Mouse (Mus musculus): Measurements from ENCODE around the gene Apex1. TPM values are rescaled to one million over a fixed set of nuclear protein-coding genes. Genes with fewer than 3 reads are reported as not detected.
"Not testable (repeated sequence)": the region's sequence is repeated elsewhere in the genome, so short reads cannot be mapped to it uniquely, and the experiment has no call there.

The Apex1 gene
- polyA plus RNA-seq, 1 experiment, result 31.3 TPM

DNA sequence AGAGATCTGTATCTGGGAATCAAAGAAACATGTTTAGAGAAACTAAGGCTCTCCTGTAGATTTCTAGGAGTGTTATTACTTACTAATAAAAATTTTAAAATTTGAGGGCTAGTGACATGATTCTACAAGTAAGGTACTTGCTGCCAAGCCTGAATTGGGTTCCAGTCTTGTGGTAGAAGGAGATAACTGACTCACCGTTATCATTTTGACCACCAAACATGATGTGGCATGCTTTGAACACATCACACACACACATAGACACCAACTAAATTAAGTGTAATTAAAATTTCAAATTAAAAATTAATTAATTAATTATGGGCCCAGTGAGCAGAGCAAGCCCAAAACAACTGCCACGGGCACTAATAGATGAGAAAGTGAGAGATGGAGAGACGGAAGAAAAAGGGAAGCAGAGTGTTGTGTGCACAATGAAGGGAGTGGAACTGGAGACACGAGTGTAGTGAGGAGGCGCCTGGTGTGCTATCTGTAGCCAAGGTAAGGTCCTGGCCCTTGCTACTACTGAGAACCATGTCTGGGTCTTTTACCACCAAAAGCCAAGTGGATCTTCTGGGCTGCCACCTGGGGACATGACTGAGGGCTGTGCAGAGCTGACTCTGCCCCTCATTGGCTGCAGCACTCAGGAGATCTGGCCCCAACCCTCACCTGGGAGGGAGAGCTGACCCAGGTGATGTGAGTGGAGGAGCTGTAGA is 33.7 kb downstream of the Apex1 start:
- H3K27ac ChIP-seq (ENCODE audit: insufficient read depth, low read depth, low read length), result not testable (repeated sequence)
- 95% methylated on average over 5 of the region's 5 CpGs for WGBS

DNA sequence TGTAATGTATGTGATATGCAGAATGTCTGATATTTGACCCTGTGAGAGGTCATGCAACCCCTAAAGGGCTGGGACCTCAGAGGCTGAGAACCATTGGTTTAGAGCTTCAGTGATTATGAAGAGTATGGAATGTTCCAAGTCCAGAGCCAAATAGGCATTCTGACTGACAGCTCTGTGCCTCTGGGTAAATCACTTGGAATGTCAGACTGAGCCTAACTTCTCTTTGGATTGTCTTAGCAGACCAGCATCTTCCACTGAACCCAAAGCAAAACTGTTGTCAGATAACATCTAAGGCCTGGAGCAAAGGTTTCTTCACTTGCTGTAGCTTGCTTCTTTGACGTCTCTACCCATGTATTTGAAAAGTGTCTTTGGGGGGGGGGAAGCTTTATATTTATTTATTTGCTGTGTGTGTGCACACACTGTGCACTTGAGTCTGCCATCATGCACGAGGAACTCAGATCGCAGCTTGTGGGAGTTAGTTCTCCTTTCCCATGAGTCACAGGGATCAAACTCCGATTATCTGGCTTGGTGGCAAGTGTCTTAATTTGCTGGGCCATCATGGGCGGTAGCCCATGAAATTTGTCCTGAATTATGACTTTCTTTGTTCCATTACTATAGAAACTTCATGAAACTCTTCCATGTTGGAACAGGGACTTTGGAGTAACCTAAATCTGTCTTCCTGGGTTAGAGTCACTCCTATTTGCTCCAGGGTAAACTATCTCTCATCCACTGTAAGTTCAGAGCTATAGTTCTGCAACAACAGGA is 43.6 kb downstream of the Apex1 start:
- no peaks in the 10 kb centered on the region for H3K36me3 ChIP-seq (ENCODE audit: control insufficient read depth, insufficient read depth, low read length)
- no peak overlapping the region for H3K4me3 ChIP-seq (ENCODE audit: insufficient read depth, low read depth, low read length)
- no peak overlapping the region for H3K27ac ChIP-seq (ENCODE audit: insufficient read depth, low read depth, low read length)
- 59% methylated on average over 5 of the region's 5 CpGs for WGBS
- H3K27me3 ChIP-seq (replicated peaks; ENCODE audit: control insufficient read depth, insufficient read depth, low read length), result no peaks in the 10 kb centered on the region
- H3K4me1 ChIP-seq (ENCODE audit: control insufficient read depth, insufficient read depth, low read length), result 0 out of 2 replicates have a peak, but pooled peaks cover 2% of the 10 kb centered on the region
- TF ChIP-seq CTCF (conservative IDR thresholded peaks at IDR 0.05; ENCODE audit: insufficient read depth, insufficient read length, low read depth, low read length) (no peak), POLR2A (IDR thresholded peaks at IDR 0.05; ENCODE audit: low read depth, low read length) (no peak)
- no peak for DNase-seq

More for the DNA sequence above, 33.7 kb downstream of the Apex1 start:
- H3K36me3 ChIP-seq (ENCODE audit: control insufficient read depth, insufficient read depth, low read length); H3K4me1 ChIP-seq (ENCODE audit: control insufficient read depth, insufficient read depth, low read length); DNase-seq; H3K4me3 ChIP-seq (ENCODE audit: insufficient read depth, low read depth, low read length); H3K27me3 ChIP-seq (replicated peaks; ENCODE audit: control insufficient read depth, insufficient read depth, low read length): not testable (repeated sequence)

DNA sequence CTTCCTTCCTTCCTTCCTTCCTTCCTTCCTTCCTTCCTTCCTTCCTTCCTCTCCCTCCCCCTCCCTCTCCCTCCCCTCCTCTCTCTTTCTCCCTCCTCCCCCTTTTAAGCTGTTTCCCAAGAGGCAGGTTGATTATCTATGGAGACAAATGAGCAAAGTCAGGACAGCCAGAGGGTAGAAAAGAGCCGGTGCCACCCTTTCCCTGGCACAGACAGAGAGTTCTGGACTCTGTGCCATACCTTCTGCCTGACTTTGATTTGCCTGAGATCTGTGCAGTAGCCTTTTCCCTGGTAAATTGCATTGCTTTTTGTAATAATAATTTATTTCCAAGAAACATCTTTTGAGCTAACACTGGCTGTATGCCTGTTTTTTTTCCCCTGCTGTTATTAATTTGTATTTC is 44.3 kb downstream of the Apex1 start:
- DNase-seq, result no peak
- 0 out of 2 replicates have a peak, but pooled peaks cover 2% of the 10 kb centered on the region for H3K4me1 ChIP-seq (ENCODE audit: control insufficient read depth, insufficient read depth, low read length)
- TF ChIP-seq CTCF (conservative IDR thresholded peaks at IDR 0.05; ENCODE audit: insufficient read depth, insufficient read length, low read depth, low read length) (no peak), POLR2A (IDR thresholded peaks at IDR 0.05; ENCODE audit: low read depth, low read length) (no peak)
- H3K27ac ChIP-seq (ENCODE audit: insufficient read depth, low read depth, low read length), result no peak overlapping the region
- 11% methylated on average over 1 of the region's 1 CpGs for WGBS
- H3K36me3 ChIP-seq (ENCODE audit: control insufficient read depth, insufficient read depth, low read length), result no peaks in the 10 kb centered on the region
- H3K4me3 ChIP-seq (ENCODE audit: insufficient read depth, low read depth, low read length), result no peak overlapping the region
- H3K27me3 ChIP-seq (replicated peaks; ENCODE audit: control insufficient read depth, insufficient read depth, low read length), result no peaks in the 10 kb centered on the region

DNA sequence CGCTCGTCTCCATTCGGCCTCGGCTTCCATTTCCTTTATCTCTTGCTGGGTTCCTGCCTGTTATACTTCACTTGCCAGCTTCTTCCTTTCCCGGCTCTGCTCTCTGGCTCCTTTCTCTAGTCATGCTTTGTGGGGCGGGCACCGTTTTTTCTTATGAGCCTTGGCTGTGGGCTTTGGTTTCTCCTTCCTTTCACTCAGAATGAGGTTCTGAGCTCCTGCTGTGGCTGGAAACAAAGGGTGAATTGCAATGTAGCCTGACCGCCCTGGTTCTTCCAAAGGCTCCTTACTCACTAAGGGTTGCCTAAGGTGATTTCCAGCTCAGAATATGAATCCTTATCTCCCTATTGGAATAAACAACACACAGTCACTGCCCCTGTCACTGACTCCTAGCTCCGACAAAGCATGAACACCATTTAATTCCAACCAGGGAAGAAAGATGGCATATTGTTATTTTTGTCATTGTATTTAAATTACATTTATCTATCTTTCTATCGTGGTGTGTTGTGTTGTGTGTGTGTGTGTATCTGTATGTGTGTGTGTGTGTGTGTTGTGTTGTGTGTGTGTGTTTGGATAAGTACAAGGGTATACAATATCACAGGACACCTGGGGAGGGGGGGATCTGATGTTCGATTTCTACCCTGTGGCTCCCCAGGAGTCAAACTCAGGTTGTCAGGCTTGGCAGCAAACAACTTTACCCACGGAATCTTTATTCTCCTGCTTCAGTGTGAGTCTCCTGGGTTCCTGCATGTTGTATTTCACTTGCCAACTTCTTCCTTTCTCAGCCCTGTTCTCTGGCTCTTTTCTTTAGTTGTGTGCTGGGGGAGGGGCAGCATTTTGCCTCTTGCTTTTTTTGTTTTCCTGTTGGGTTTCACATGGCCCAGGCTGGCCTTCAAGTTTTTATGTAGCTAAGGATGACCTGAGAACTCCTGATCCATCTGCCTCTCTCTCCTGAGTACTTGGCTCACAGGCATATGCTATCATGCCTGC is 45.1 kb downstream of the Apex1 start:
- Histone ChIP-seq H3K27ac (ENCODE audit: insufficient read depth, low read depth, low read length) (no peak overlapping the region), H3K36me3 (ENCODE audit: control insufficient read depth, insufficient read depth, low read length) (no peaks in the 10 kb centered on the region), H3K27me3 (replicated peaks; ENCODE audit: control insufficient read depth, insufficient read depth, low read length) (no peaks in the 10 kb centered on the region), H3K4me1 (ENCODE audit: control insufficient read depth, insufficient read depth, low read length) (0 out of 2 replicates have a peak, but pooled peaks cover 2% of the 10 kb centered on the region), H3K4me3 (ENCODE audit: insufficient read depth, low read depth, low read length) (no peak overlapping the region)
- 53% methylated on average over 12 of the region's 12 CpGs for WGBS
- TF ChIP-seq POLR2A (IDR thresholded peaks at IDR 0.05; ENCODE audit: low read depth, low read length) (no peak), CTCF (conservative IDR thresholded peaks at IDR 0.05; ENCODE audit: insufficient read depth, insufficient read length, low read depth, low read length) (no peak)
- DNase-seq, result no peak

DNA sequence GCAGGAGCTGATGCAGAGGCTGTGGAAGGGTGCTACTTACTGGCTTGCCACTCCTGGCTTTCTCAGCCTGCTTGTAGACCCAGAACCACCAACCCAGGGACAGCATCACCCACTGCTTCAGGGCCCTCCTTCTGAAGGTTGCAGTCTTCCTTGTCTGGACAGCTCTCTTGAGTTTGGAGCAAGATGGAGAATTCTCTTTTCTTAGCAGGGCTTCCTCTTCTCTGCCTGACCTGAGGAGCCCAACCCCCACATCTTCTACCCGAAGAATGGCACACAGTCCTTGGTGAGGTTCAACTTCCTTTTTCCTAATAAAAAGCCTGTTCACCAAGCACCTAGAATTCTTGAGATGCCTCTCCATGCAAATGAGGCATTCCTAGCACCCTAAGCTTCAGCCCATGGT is 46.1 kb downstream of the Apex1 start:
- H3K36me3 ChIP-seq (ENCODE audit: control insufficient read depth, insufficient read depth, low read length), result no peaks in the 10 kb centered on the region
- TF ChIP-seq POLR2A (IDR thresholded peaks at IDR 0.05; ENCODE audit: low read depth, low read length), result no peak
- no peak for TF ChIP-seq CTCF (conservative IDR thresholded peaks at IDR 0.05; ENCODE audit: insufficient read depth, insufficient read length, low read depth, low read length)
- no peak overlapping the region for H3K4me3 ChIP-seq (ENCODE audit: insufficient read depth, low read depth, low read length)
- 50% methylated on average over 1 of the region's 1 CpGs for WGBS
- no peak for DNase-seq
- H3K27ac ChIP-seq (ENCODE audit: insufficient read depth, low read depth, low read length), result no peak overlapping the region
- H3K27me3 ChIP-seq (replicated peaks; ENCODE audit: control insufficient read depth, insufficient read depth, low read length), result no peaks in the 10 kb centered on the region
- H3K4me1 ChIP-seq (ENCODE audit: control insufficient read depth, insufficient read depth, low read length), result 0 out of 2 replicates have a peak, but pooled peaks cover 2% of the 10 kb centered on the region

DNA sequence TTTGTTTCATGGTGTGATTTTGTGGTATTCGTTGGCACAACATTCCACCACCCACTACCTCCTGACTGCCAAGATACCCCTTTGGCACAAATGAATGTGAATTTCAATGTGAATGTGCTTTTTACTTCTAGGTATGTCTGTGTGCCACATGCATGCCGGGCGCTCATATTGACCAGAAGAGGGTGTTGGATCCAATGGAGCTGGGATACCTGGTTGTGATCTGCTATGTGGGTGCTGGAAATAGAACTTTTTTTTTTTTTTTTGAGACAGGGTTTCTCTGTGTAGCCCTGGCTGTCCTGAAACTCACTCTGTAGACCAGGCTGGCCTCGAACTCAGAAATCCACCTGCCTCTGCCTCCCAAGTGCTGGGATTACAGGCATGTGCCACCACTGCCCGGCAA is 48.3 kb downstream of the Apex1 start:
- H3K4me3 ChIP-seq (ENCODE audit: insufficient read depth, low read depth, low read length); H3K36me3 ChIP-seq (ENCODE audit: control insufficient read depth, insufficient read depth, low read length); H3K27ac ChIP-seq (ENCODE audit: insufficient read depth, low read depth, low read length); H3K27me3 ChIP-seq (replicated peaks; ENCODE audit: control insufficient read depth, insufficient read depth, low read length); H3K4me1 ChIP-seq (ENCODE audit: control insufficient read depth, insufficient read depth, low read length); DNase-seq: not testable (repeated sequence)
- 86% methylated on average over 5 of the region's 5 CpGs for WGBS
